Mouse (Mus musculus): ENCODE data around the gene Slc22a17. TPM values are rescaled to one million over a fixed set of nuclear protein-coding genes. Genes with fewer than 3 reads are reported as not detected.

The Slc22a17 gene
- polyA plus RNA-seq, 1 experiment from 2014 or later = 45.9 TPM

GRCm38 (mm10) chr14:54930431-54930830, 17.5 kb upstream of the Slc22a17 start:
- no peak overlapping the region for H3K9ac ChIP-seq (replicated peaks; ENCODE audit: low read length)
- H3K27ac ChIP-seq (ENCODE audit: low read length) = no peak overlapping the region
- 37% methylated on average over 2 of the region's 2 CpGs for WGBS
- no peak overlapping the region for H3K4me3 ChIP-seq (ENCODE audit: low read length)
- H3K27me3 ChIP-seq (ENCODE audit: insufficient read depth, low read length) = 0 out of 2 replicates have a peak, but pooled peaks cover 2% of the 10 kb centered on the region
- no peaks in the 10 kb centered on the region for H3K9me3 ChIP-seq (ENCODE audit: low read length)
- H3K4me2 ChIP-seq (replicated peaks; ENCODE audit: low read depth, low read length) = no peak overlapping the region
- H3K4me1 ChIP-seq (ENCODE audit: insufficient read depth, low read length) = peaks cover 23% of the 10 kb centered on the region
- H3K36me3 ChIP-seq (ENCODE audit: insufficient read depth, low read length) = no peaks in the 10 kb centered on the region
- no peak for ATAC-seq (ENCODE audit: low FRiP score, low TSS enrichment)

- no peak overlapping the region for H3K9ac ChIP-seq (replicated peaks; ENCODE audit: low read length)
- H3K4me1 ChIP-seq (ENCODE audit: insufficient read depth, low read length) = peaks cover 26% of the 10 kb centered on the region
- WGBS = 66% methylated on average over 5 of the region's 5 CpGs
- 0 out of 2 replicates have a peak, but pooled peaks cover 2% of the 10 kb centered on the region for H3K27me3 ChIP-seq (ENCODE audit: insufficient read depth, low read length)
- no peak overlapping the region for H3K4me2 ChIP-seq (replicated peaks; ENCODE audit: low read depth, low read length)
- H3K36me3 ChIP-seq (ENCODE audit: insufficient read depth, low read length) = no peaks in the 10 kb centered on the region
- no peaks in the 10 kb centered on the region for H3K9me3 ChIP-seq (ENCODE audit: low read length)
- no peak for ATAC-seq (ENCODE audit: low FRiP score, low TSS enrichment)
- H3K27ac ChIP-seq (ENCODE audit: low read length) = no peak overlapping the region
- H3K4me3 ChIP-seq (ENCODE audit: low read length) = no peak overlapping the region
Observed at GRCm38 (mm10) chr14:54929801-54930200, 16.9 kb upstream of the Slc22a17 start.

GRCm38 (mm10) chr14:54927296-54927695, 14.4 kb upstream of the Slc22a17 start:
- Histone ChIP-seq H3K9me3 (ENCODE audit: low read length) (no peaks in the 10 kb centered on the region), H3K4me1 (ENCODE audit: insufficient read depth, low read length) (peaks cover 32% of the 10 kb centered on the region), H3K4me2 (replicated peaks; ENCODE audit: low read depth, low read length) (peak overlapping the region; percentile 81), H3K27me3 (ENCODE audit: insufficient read depth, low read length) (0 out of 2 replicates have a peak, but pooled peaks cover 2% of the 10 kb centered on the region), H3K27ac (ENCODE audit: low read length) (peak overlapping the region; percentile 99), H3K36me3 (ENCODE audit: insufficient read depth, low read length) (no peaks in the 10 kb centered on the region), H3K4me3 (ENCODE audit: low read length) (peak overlapping the region; percentile 55), H3K9ac (replicated peaks; ENCODE audit: low read length) (peak overlapping the region; percentile 82)
- ATAC-seq (ENCODE audit: low FRiP score, low TSS enrichment) = no peak
- 10% methylated on average over 7 of the region's 7 CpGs for WGBS

DNA sequence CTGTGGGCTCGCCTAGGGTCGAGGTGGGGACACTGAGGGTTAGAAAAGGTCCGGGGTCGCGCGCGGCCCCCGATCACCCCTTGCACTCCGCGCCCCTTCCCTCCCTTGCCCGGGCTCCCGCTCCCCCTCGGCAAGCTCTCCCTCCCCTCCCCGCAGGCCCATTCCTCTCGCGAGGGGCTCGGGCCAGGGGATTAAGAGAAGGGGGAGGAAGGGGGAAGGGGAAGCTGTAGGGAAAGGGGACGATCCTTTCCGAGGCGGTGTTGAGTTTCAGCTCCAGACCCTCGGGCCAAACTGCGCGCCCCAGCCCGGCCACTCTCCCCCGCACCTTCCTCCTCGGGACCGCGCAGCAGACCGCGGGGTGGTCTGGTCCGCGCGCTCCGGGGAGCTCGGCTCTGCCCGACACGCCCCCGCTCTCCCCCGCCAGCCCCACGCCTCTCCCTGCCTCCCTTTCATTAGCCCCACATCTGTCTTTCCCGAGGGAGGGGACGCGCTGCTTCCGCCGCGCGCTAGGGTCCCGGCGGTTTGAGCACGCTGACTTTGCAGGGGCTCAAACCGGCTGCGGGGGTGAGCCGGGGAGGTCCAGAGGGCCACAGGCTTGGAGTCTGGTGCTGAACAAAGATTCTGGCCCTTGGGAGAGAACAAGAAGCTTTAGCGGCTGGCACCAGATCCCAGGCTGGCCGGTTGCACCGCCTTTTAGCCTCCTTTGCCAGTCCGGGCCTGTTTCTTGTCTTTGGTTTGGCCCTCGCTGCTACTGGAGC, 13.6 kb upstream of the Slc22a17 start:
- peaks cover 5% of the 10 kb centered on the region; the same call in 1 of the 2 replicates for H3K9me3 ChIP-seq (ENCODE audit: low read length)
- under 1% methylated on average over 44 of the region's 58 CpGs for WGBS
- peak overlapping the region; percentile 55 for H3K4me3 ChIP-seq (ENCODE audit: low read length)
- ATAC-seq (ENCODE audit: low FRiP score, low TSS enrichment) = peak; percentile 87
- peaks cover 32% of the 10 kb centered on the region for H3K4me1 ChIP-seq (ENCODE audit: insufficient read depth, low read length)
- peak overlapping the region; percentile 99 for H3K27ac ChIP-seq (ENCODE audit: low read length)
- peak overlapping the region; percentile 81 for H3K4me2 ChIP-seq (replicated peaks; ENCODE audit: low read depth, low read length)
- 0 out of 2 replicates have a peak, but pooled peaks cover 2% of the 10 kb centered on the region for H3K27me3 ChIP-seq (ENCODE audit: insufficient read depth, low read length)
- H3K9ac ChIP-seq (replicated peaks; ENCODE audit: low read length) = peak overlapping the region; percentile 82
- H3K36me3 ChIP-seq (ENCODE audit: insufficient read depth, low read length) = peaks cover 6% of the 10 kb centered on the region; the same call in 1 of the 2 replicates

- ATAC-seq (ENCODE audit: low FRiP score, low TSS enrichment) = peak; percentile 72
- Histone ChIP-seq H3K4me1 (ENCODE audit: insufficient read depth, low read length) (peaks cover 36% of the 10 kb centered on the region), H3K27ac (ENCODE audit: low read length) (peak within 1 kb of the TSS; percentile 99), H3K9ac (replicated peaks; ENCODE audit: low read length) (peak within 1 kb of the TSS; percentile 82), H3K27me3 (ENCODE audit: insufficient read depth, low read length) (0 out of 2 replicates have a peak, but pooled peaks cover 2% of the 10 kb centered on the region), H3K36me3 (ENCODE audit: insufficient read depth, low read length) (peaks cover 15% of the 10 kb centered on the region; the same call in 1 of the 2 replicates), H3K4me3 (ENCODE audit: low read length) (peak within 1 kb of the TSS; percentile 55), H3K4me2 (replicated peaks; ENCODE audit: low read depth, low read length) (peak within 1 kb of the TSS; percentile 81), H3K9me3 (ENCODE audit: low read length) (peaks cover 13% of the 10 kb centered on the region)
- 2% methylated on average over 57 of the region's 57 CpGs for WGBS
Observed at GRCm38 (mm10) chr14:54925349-54926342, 12.7 kb upstream of the Slc22a17 start, which contains the start of gene Efs. Gene Efs, minus strand, starts transcription at chr14:54926126.

DNA sequence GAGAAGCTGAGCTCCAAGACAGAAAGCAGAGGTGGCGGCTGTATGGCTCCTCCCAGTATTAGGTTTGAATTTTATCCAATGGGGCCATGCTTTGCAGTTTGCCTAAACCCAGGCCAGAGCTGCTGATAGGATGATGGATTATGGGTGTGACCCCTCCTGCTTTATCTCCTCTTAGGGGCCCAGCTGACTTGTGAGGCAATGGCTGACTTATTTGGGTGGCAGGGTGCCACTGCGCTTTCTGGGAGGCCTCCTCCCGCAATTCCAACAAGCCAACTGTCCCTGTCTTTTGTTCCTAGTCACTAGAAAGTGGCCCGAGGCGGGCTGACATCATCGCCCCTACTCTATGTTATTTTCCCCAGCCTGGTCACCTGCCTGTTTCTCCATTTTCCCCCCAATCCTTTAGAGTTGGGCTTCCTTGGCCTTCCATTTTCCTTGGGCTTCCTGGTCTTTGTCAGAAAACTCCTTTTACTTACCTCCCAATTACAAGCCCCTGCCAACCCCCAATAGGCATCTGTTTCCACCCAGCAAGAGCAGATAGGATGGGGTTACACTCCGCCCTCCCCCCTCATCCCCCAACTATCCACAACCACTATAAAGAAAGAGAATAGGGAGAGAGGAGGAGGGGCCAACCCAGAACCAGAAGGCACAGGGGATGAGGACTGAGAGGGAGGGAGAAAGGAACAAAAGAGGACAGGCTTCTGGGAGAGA, 11.9 kb upstream of the Slc22a17 start:
- WGBS = 16% methylated on average over 7 of the region's 7 CpGs

DNA sequence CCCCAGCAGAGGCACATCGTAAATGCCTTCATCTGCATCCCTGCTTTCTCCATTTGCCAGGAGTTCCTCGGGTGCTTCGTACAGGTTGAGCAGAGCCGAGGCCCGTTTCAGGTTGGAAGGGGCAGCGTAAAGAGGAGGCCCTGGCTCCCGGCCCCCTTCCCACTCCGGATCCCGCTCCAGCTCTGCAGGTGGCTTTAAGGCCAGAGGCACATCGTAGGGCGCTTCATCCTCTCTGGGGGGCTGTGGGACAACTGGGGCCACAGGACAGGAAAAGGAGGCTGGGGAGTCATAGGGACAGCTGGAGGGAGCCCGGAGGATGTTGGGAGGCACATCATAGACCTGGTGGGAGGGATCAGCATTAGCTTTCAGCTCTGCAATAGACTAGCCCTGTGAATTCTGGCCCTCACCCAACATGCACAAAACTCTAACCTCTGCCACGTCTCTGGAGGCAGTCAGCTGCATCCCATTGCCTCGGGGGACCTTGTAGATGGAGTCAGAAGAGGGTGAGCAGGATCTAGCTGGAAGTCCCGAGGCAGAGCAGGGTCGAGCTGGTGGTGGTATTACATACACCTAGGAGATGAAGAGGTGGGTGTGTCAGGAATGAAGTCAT, 7.2 kb upstream of the Slc22a17 start:
- Histone ChIP-seq H3K27ac (ENCODE audit: low read length) (no peak overlapping the region), H3K9me3 (ENCODE audit: low read length) (peaks cover 13% of the 10 kb centered on the region), H3K4me3 (ENCODE audit: low read length) (no peak overlapping the region), H3K4me2 (replicated peaks; ENCODE audit: low read depth, low read length) (no peak overlapping the region), H3K36me3 (ENCODE audit: insufficient read depth, low read length) (peaks cover 48% of the 10 kb centered on the region), H3K9ac (replicated peaks; ENCODE audit: low read length) (no peak overlapping the region), H3K4me1 (ENCODE audit: insufficient read depth, low read length) (peaks cover 20% of the 10 kb centered on the region), H3K27me3 (ENCODE audit: insufficient read depth, low read length) (no peaks in the 10 kb centered on the region)
- ATAC-seq (ENCODE audit: low FRiP score, low TSS enrichment) = no peak
- WGBS = 88% methylated on average over 16 of the region's 16 CpGs

More for the DNA sequence above, 11.9 kb upstream of the Slc22a17 start:
- H3K36me3 ChIP-seq (ENCODE audit: insufficient read depth, low read length) = peaks cover 22% of the 10 kb centered on the region; the same call in 1 of the 2 replicates
- H3K4me3 ChIP-seq (ENCODE audit: low read length) = peak overlapping the region; percentile 55
- H3K27ac ChIP-seq (ENCODE audit: low read length) = peak overlapping the region; percentile 99
- 0 out of 2 replicates have a peak, but pooled peaks cover 2% of the 10 kb centered on the region for H3K27me3 ChIP-seq (ENCODE audit: insufficient read depth, low read length)
- H3K9me3 ChIP-seq (ENCODE audit: low read length) = peaks cover 13% of the 10 kb centered on the region
- peaks cover 35% of the 10 kb centered on the region for H3K4me1 ChIP-seq (ENCODE audit: insufficient read depth, low read length)
- ATAC-seq (ENCODE audit: low FRiP score, low TSS enrichment) = peak; percentile 63
- H3K4me2 ChIP-seq (replicated peaks; ENCODE audit: low read depth, low read length) = peak overlapping the region; percentile 81
- peak overlapping the region; percentile 82 for H3K9ac ChIP-seq (replicated peaks; ENCODE audit: low read length)

DNA sequence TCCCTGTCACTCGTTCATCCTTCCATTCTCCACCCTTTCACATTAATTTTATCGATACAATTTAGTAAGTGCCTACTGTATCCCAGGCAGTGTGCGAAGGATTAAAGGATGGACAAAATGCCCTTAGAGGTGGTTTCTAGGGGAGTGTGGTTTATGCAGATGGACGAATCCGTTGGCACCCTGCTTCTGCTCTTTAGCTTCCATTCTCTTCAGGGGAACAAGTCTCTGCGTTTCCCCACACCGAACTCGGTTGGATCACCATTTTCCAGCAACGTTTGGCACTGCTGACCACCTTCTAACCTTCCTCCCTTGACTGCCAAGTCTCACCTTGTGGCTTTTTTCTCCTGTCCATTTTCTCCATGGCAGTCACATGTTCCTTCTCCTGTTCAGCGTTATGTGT, 411 bp upstream of the Slc22a17 start:
- peak overlapping the region; percentile 98 for H3K4me2 ChIP-seq (replicated peaks; ENCODE audit: low read depth, low read length)
- peaks cover 20% of the 10 kb centered on the region for H3K4me1 ChIP-seq (ENCODE audit: insufficient read depth, low read length)
- H3K27me3 ChIP-seq (ENCODE audit: insufficient read depth, low read length) = no peaks in the 10 kb centered on the region
- 16% methylated on average over 10 of the region's 10 CpGs for WGBS
- no peaks in the 10 kb centered on the region for H3K9me3 ChIP-seq (ENCODE audit: low read length)
- H3K27ac ChIP-seq (ENCODE audit: low read length) = no peak overlapping the region
- no peak; the same call in 1 of the 2 replicates for ATAC-seq (ENCODE audit: low FRiP score, low TSS enrichment)
- H3K4me3 ChIP-seq (ENCODE audit: low read length) = peak overlapping the region; percentile 86
- peak overlapping the region; percentile 85 for H3K9ac ChIP-seq (replicated peaks; ENCODE audit: low read length)
- peaks cover 18% of the 10 kb centered on the region for H3K36me3 ChIP-seq (ENCODE audit: insufficient read depth, low read length)

Data from kidney, embryonic 16.5 days (tissue).